Mouse (Mus musculus) inflammation-experienced regulatory T-cells, adult 6 months (primary cell): ENCODE measurements around the gene F11r. TPM values are rescaled to one million over a fixed set of nuclear protein-coding genes. Genes with fewer than 3 reads are reported as not detected.

Source experiments
- ATAC-seq: one replicate; pipeline ENCODE4 v1.8.0; 2017
- polyA plus RNA-seq, 3 experiments: library from polyadenylated mRNA; unstranded; fragments of 100-300 nt; shearing (Covaris generic); gene quantifications; one replicate each; pipeline ENCODE4 v1.2.1; 2017

F11r gene
- polyA plus RNA-seq, 3 experiments from 2014 or later: 0.32 to 1.0 (median 0.55) TPM

- ATAC-seq: no peak
These were observed 1.7 kb downstream of the F11r start for GRCm38 (mm10) chr1:171439072-171439471.

- ATAC-seq: no peak
These were observed 2.8 kb downstream of the F11r start for GRCm38 (mm10) chr1:171440025-171440725.

GRCm38 (mm10) chr1:171441466-171442412 lies 4.4 kb downstream of the F11r start:
- no peak for ATAC-seq

GRCm38 (mm10) chr1:171442413-171442760 lies 5.1 kb downstream of the F11r start:
- no peak for ATAC-seq

GRCm38 (mm10) chr1:171445050-171445449 lies 7.7 kb downstream of the F11r start:
- ATAC-seq: no peak

- ATAC-seq: no peak
These were observed 9.5 kb downstream of the F11r start for GRCm38 (mm10) chr1:171446854-171447253.

GRCm38 (mm10) chr1:171447692-171448091 lies 10.4 kb downstream of the F11r start:
- ATAC-seq: no peak

GRCm38 (mm10) chr1:171450062-171450461 lies 12.7 kb downstream of the F11r start:
- no peak for ATAC-seq

GRCm38 (mm10) chr1:171451001-171451400 lies 13.7 kb downstream of the F11r start:
- no peak for ATAC-seq

- ATAC-seq: no peak
These were observed 15.2 kb downstream of the F11r start for GRCm38 (mm10) chr1:171452522-171452921.

- ATAC-seq: no peak
These were observed 15.6 kb downstream of the F11r start for GRCm38 (mm10) chr1:171452923-171453322.

GRCm38 (mm10) chr1:171454926-171455325 lies 17.6 kb downstream of the F11r start:
- no peak for ATAC-seq

- ATAC-seq: no peak
These were observed 20.2 kb downstream of the F11r start for GRCm38 (mm10) chr1:171457568-171457967.

GRCm38 (mm10) chr1:171459791-171460190 lies 22.5 kb downstream of the F11r start:
- no peak for ATAC-seq

GRCm38 (mm10) chr1:171460551-171461503 lies 23.5 kb downstream of the F11r start:
- ATAC-seq: no peak

GRCm38 (mm10) chr1:171463133-171463532 lies 25.8 kb downstream of the F11r start:
- no peak for ATAC-seq

GRCm38 (mm10) chr1:171465749-171466412 lies 28.5 kb downstream of the F11r start:
- ATAC-seq: no peak

- no peak for ATAC-seq
These were observed 29.2 kb downstream of the F11r start for GRCm38 (mm10) chr1:171466565-171466964.

- ATAC-seq: no peak
These were observed 32.3 kb downstream of the F11r start for GRCm38 (mm10) chr1:171469678-171470077.

- ATAC-seq: peak; percentile 56
These were observed 33.1 kb downstream of the F11r start for GRCm38 (mm10) chr1:171470371-171470871.

GRCm38 (mm10) chr1:171470896-171471295 lies 33.6 kb downstream of the F11r start:
- ATAC-seq: no peak

GRCm38 (mm10) chr1:171471452-171471851 lies 34.1 kb downstream of the F11r start:
- no peak for ATAC-seq
